Mouse (Mus musculus) testis, adult 2 months (tissue): ENCODE measurements around the gene Pam.

Experiments
- CTCF ChIP-seq: fragments of 200-500 bp; IDR thresholded peaks from 2 replicates; pipeline ENCODE4 v1.5.1; 2012; ENCODE audit warnings: low read depth, mild to moderate bottlenecking, inconsistent platforms, low read length, moderate library complexity; ENCODE audit not compliant: control insufficient read depth, insufficient read depth, insufficient replicate concordance
- POLR2A ChIP-seq: fragments of 200-500 bp; IDR thresholded peaks from 2 replicates; pipeline ENCODE4 v1.6.1; 2012; ENCODE audit warnings: low read depth, mild to moderate bottlenecking, inconsistent platforms, low read length, moderate library complexity; ENCODE audit not compliant: control insufficient read depth

DNA sequence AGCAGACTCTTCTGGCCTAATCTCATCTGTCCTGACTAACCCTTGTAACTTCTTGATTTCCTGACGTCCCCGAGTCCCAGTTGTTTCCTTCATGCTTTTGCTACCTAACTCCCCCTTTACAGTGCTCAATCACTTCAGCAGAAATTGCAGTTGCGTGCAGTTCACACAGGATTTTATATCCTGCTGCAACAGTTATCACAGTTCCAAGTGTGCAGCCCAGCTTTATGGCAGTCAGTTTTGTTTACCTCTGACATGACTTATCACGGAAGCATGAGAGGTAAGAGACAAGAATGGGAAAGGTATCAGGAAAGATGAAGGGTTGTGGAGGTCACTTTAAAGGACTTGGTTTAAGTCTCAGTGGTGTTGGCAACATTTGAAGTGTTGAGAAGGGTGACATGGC, 125.7 kb downstream of the Pam start:
- TF ChIP-seq CTCF (no peak), POLR2A (no peak)
